Mouse (Mus musculus) embryonic facial prominence, embryonic 14.5 days (tissue): ENCODE results near the gene Traf3. TPM values are rescaled to one million over a fixed set of nuclear protein-coding genes. Genes with fewer than 3 reads are reported as not detected.

ENCODE experiments used
- ATAC-seq: fragments of 200-750 bp; cut with Nextera tagmentation; 2 replicates; pipeline ENCODE4 v1.8.0; 2017; ENCODE audit warnings: low read depth, moderate number of reproducible peaks, moderate TSS enrichment
- DNase-seq: peaks from one replicate; pipeline ENCODE4 v3.0.0-alpha.2; 2015; ENCODE audit warnings: low spot score
- H3K27ac ChIP-seq: fragments of 300-500 bp; sonication (generic); replicated peaks from 2 replicates; pipeline ENCODE4 v1.5.1; 2014; ENCODE audit warnings: low read depth, mild to moderate bottlenecking, low read length, moderate library complexity
- H3K27me3 ChIP-seq: fragments of 300-500 bp; sonication (generic); replicated peaks from 2 replicates; pipeline ENCODE4 v1.6.1; 2014; ENCODE audit warnings: low read length; ENCODE audit not compliant: control insufficient read depth, insufficient read depth
- H3K36me3 ChIP-seq: fragments of 300-500 bp; sonication (generic); 2 replicates; pipeline ENCODE4 v1.6.1; 2014; ENCODE audit warnings: low read length, mixed read lengths; ENCODE audit not compliant: control insufficient read depth, insufficient read depth
- H3K4me1 ChIP-seq: fragments of 300-500 bp; sonication (generic); 2 replicates; pipeline ENCODE4 v1.6.1; 2014; ENCODE audit warnings: antibody characterized with exemption, low read length; ENCODE audit not compliant: control insufficient read depth, insufficient read depth
- H3K4me2 ChIP-seq: fragments of 300-500 bp; sonication (generic); 2 replicates; pipeline ENCODE4 v1.6.1; 2014; ENCODE audit warnings: low read depth, mild to moderate bottlenecking, low read length, moderate library complexity, mixed read lengths
- H3K4me3 ChIP-seq: fragments of 300-500 bp; sonication (generic); 2 replicates; pipeline ENCODE4 v1.5.1; 2014; ENCODE audit warnings: low read depth, mild to moderate bottlenecking, low read length
- H3K9ac ChIP-seq: fragments of 300-500 bp; sonication (generic); 2 replicates; pipeline ENCODE4 v1.6.1; 2014; ENCODE audit warnings: low read depth, mild to moderate bottlenecking, low read length, moderate library complexity, mixed read lengths
- H3K9me3 ChIP-seq: fragments of 300-500 bp; sonication (generic); 2 replicates; pipeline ENCODE4 v1.6.1; 2016; ENCODE audit warnings: low read length; ENCODE audit not compliant: control insufficient read depth
- WGBS: fragments of 180-500 bp; shearing (Covaris S2); extraction: QIAGEN DNeasy Blood & Tissue Kit; methylation state at CpG from one replicate; pipeline ENCODE4 v1.1.7; 2014; 5-methylcytosine and 5-hydroxymethylcytosine counted together
- polyA plus RNA-seq: library from polyadenylated mRNA; unstranded; fragments of >200 nt; fragmentation: Nextera tagmentation; extraction: Ambion mirVana; gene quantifications from 2 replicates; pipeline ENCODE4 v1.2.1, GENCODE M21; 2014

The Traf3 gene
- polyA plus RNA-seq, 1 experiment from 2014 or later, result 13.4 TPM

- H3K4me3 ChIP-seq, result no peak overlapping the region
- no peak overlapping the region for H3K4me2 ChIP-seq
- H3K9me3 ChIP-seq, result no peaks in the 10 kb centered on the region
- H3K36me3 ChIP-seq, result peaks cover 24% of the 10 kb centered on the region
- ATAC-seq, result no peak
- no peak overlapping the region for H3K9ac ChIP-seq
- H3K4me1 ChIP-seq, result no peaks in the 10 kb centered on the region
- 85% methylated on average over 12 of the region's 12 CpGs for WGBS
- no peak overlapping the region for H3K27ac ChIP-seq
- H3K27me3 ChIP-seq, result peaks cover 19% of the 10 kb centered on the region
- DNase-seq, result no peak
Measured at GRCm38 (mm10) chr12:111266592-111266991, 100.4 kb downstream of the Traf3 start.

GRCm38 (mm10) chr12:111267673-111268325 lies 101.6 kb downstream of the Traf3 start:
- Histone ChIP-seq H3K9ac (no peak overlapping the region), H3K36me3 (peaks cover 19% of the 10 kb centered on the region; the same call in 1 of the 2 replicates), H3K27me3 (peaks cover 31% of the 10 kb centered on the region), H3K9me3 (no peaks in the 10 kb centered on the region), H3K4me2 (no peak overlapping the region), H3K4me1 (no peaks in the 10 kb centered on the region), H3K27ac (no peak overlapping the region), H3K4me3 (no peak overlapping the region)
- no peak for DNase-seq
- ATAC-seq, result no peak
- 61% methylated on average over 4 of the region's 4 CpGs for WGBS

GRCm38 (mm10) chr12:111270629-111271277 lies 104.6 kb downstream of the Traf3 start, which contains the start of gene Amn:
Amn (plus strand) TSS chr12:111271095.
- no peaks in the 10 kb centered on the region for H3K36me3 ChIP-seq
- no peaks in the 10 kb centered on the region for H3K9me3 ChIP-seq
- peak within 1 kb of the TSS; percentile 29 for H3K4me2 ChIP-seq
- peaks cover 61% of the 10 kb centered on the region for H3K27me3 ChIP-seq
- 35% methylated on average over 22 of the region's 25 CpGs for WGBS
- ATAC-seq (no peak), DNase-seq (no peak)
- peak within 1 kb of the TSS; percentile 23 for H3K4me3 ChIP-seq
- H3K27ac ChIP-seq, result no peak within 1 kb of the TSS
- H3K9ac ChIP-seq, result 0 out of 2 replicates have a peak within 1 kb of the TSS, but pooled peaks have one; percentile 8
- H3K4me1 ChIP-seq, result peaks cover 13% of the 10 kb centered on the region

GRCm38 (mm10) chr12:111271406-111271805 lies 105.2 kb downstream of the Traf3 start:
- no peak overlapping the region for H3K27ac ChIP-seq
- ATAC-seq (no peak), DNase-seq (no peak)
- peaks cover 13% of the 10 kb centered on the region for H3K4me1 ChIP-seq
- H3K4me2 ChIP-seq, result peak overlapping the region; percentile 29
- peak overlapping the region; percentile 23 for H3K4me3 ChIP-seq
- H3K9ac ChIP-seq, result 0 out of 2 replicates have a peak overlapping the region, but pooled peaks have one; percentile 8
- no peaks in the 10 kb centered on the region for H3K9me3 ChIP-seq
- no peaks in the 10 kb centered on the region for H3K36me3 ChIP-seq
- H3K27me3 ChIP-seq, result peaks cover 67% of the 10 kb centered on the region
- 11% methylated on average over 17 of the region's 28 CpGs for WGBS

- H3K9me3 ChIP-seq, result no peaks in the 10 kb centered on the region
- peaks cover 73% of the 10 kb centered on the region for H3K27me3 ChIP-seq
- ATAC-seq (no peak), DNase-seq (no peak)
- no peak overlapping the region for H3K4me2 ChIP-seq
- H3K4me3 ChIP-seq, result peak overlapping the region; percentile 23; the same call in 1 of the 2 replicates
- peaks cover 13% of the 10 kb centered on the region for H3K4me1 ChIP-seq
- no peaks in the 10 kb centered on the region for H3K36me3 ChIP-seq
- no peak overlapping the region for H3K27ac ChIP-seq
- H3K9ac ChIP-seq, result no peak overlapping the region
- 26% methylated on average over 3 of the region's 8 CpGs for WGBS
Measured at GRCm38 (mm10) chr12:111271966-111272365, 105.8 kb downstream of the Traf3 start.

- H3K4me2 ChIP-seq, result no peak overlapping the region
- DNase-seq (peak; percentile 71), ATAC-seq (no peak)
- no peaks in the 10 kb centered on the region for H3K36me3 ChIP-seq
- H3K27me3 ChIP-seq, result peaks cover 77% of the 10 kb centered on the region
- no peak overlapping the region for H3K4me3 ChIP-seq
- H3K4me1 ChIP-seq, result peaks cover 13% of the 10 kb centered on the region
- WGBS, result 19% methylated on average over 12 of the region's 12 CpGs
- no peaks in the 10 kb centered on the region for H3K9me3 ChIP-seq
- no peak overlapping the region for H3K27ac ChIP-seq
- no peak overlapping the region for H3K9ac ChIP-seq
Measured at GRCm38 (mm10) chr12:111272420-111272819, 106.2 kb downstream of the Traf3 start.

GRCm38 (mm10) chr12:111274006-111274405 lies 107.8 kb downstream of the Traf3 start:
- Histone ChIP-seq H3K27ac (no peak overlapping the region), H3K9me3 (peaks cover 7% of the 10 kb centered on the region; the same call in 1 of the 2 replicates), H3K27me3 (peaks cover 77% of the 10 kb centered on the region), H3K9ac (peak overlapping the region; percentile 57), H3K36me3 (no peaks in the 10 kb centered on the region), H3K4me1 (peaks cover 13% of the 10 kb centered on the region), H3K4me2 (peak overlapping the region; percentile 86), H3K4me3 (peak overlapping the region; percentile 47)
- no peak for DNase-seq
- 3% methylated on average over 22 of the region's 28 CpGs for WGBS
- ATAC-seq, result no peak

GRCm38 (mm10) chr12:111274447-111275149 lies 108.4 kb downstream of the Traf3 start:
- H3K4me3 ChIP-seq, result peak overlapping the region; percentile 47

More at GRCm38 (mm10) chr12:111274447-111275149, 108.4 kb downstream of the Traf3 start:
- peak overlapping the region; percentile 57 for H3K9ac ChIP-seq
- H3K27me3 ChIP-seq, result peaks cover 77% of the 10 kb centered on the region
- peaks cover 11% of the 10 kb centered on the region; the same call in 1 of the 2 replicates for H3K9me3 ChIP-seq
- no peaks in the 10 kb centered on the region for H3K36me3 ChIP-seq
- WGBS, result 2% methylated on average over 31 of the region's 80 CpGs
- peak overlapping the region; percentile 86 for H3K4me2 ChIP-seq
- DNase-seq, result no peak
- no peak for ATAC-seq
- H3K4me1 ChIP-seq, result peaks cover 13% of the 10 kb centered on the region
- no peak overlapping the region for H3K27ac ChIP-seq
